Mouse (Mus musculus) kidney, embryonic 14.5 days (tissue): ENCODE data around the gene Pdzrn3. TPM values are rescaled to one million over a fixed set of nuclear protein-coding genes. Genes with fewer than 3 reads are reported as not detected.
A peak's percentile ranks its signal among the peaks of the same experiment; 100 is the strongest.

Source experiments
- ATAC-seq: fragments of 200-750 bp; cut with Nextera tagmentation; 2 replicates; pipeline ENCODE4 v1.8.0; 2017; ENCODE audit warnings: moderate number of reproducible peaks, mild to moderate bottlenecking, moderate TSS enrichment, moderate library complexity; ENCODE audit not compliant: low FRiP score, low TSS enrichment
- H3K27ac ChIP-seq: fragments of 300-500 bp; sonication (generic); 2 replicates; pipeline ENCODE4 v1.5.1; 2014; ENCODE audit warnings: low read depth, mild to moderate bottlenecking, low read length, moderate library complexity, mixed read lengths
- H3K27me3 ChIP-seq: fragments of 300-500 bp; sonication (generic); 2 replicates; pipeline ENCODE4 v1.6.1; 2014; ENCODE audit warnings: mild to moderate bottlenecking, low read length; ENCODE audit not compliant: control insufficient read depth, insufficient read depth
- H3K36me3 ChIP-seq: fragments of 300-500 bp; sonication (generic); 2 replicates; pipeline ENCODE4 v1.6.1; 2014; ENCODE audit warnings: low read length, mixed read lengths; ENCODE audit not compliant: control insufficient read depth, insufficient read depth
- H3K4me1 ChIP-seq: fragments of 300-500 bp; sonication (generic); 2 replicates; pipeline ENCODE4 v1.6.1; 2014; ENCODE audit warnings: low read length, mixed read lengths; ENCODE audit not compliant: control insufficient read depth, insufficient read depth
- H3K4me2 ChIP-seq: fragments of 300-500 bp; sonication (generic); replicated peaks from 2 replicates; pipeline ENCODE4 v1.6.1; 2014; ENCODE audit warnings: low read depth, mild to moderate bottlenecking, low read length
- H3K4me3 ChIP-seq: fragments of 300-500 bp; sonication (generic); 2 replicates; pipeline ENCODE4 v1.5.1; 2014; ENCODE audit warnings: mild to moderate bottlenecking, low read length
- H3K9ac ChIP-seq: fragments of 300-500 bp; sonication (generic); 2 replicates; pipeline ENCODE4 v1.6.1; 2014; ENCODE audit warnings: low read depth, mild to moderate bottlenecking, low read length, moderate library complexity
- H3K9me3 ChIP-seq: fragments of 300-500 bp; sonication (generic); 2 replicates; pipeline ENCODE4 v1.6.1; 2016; ENCODE audit warnings: low read length; ENCODE audit not compliant: control insufficient read depth
- WGBS: fragments of 180-500 bp; shearing (Covaris S2); extraction: QIAGEN DNeasy Blood & Tissue Kit; methylation state at CpG from one replicate; pipeline ENCODE4 v1.1.7; 2014; 5-methylcytosine and 5-hydroxymethylcytosine counted together
- polyA plus RNA-seq: library from polyadenylated mRNA; unstranded; fragments of >200 nt; fragmentation: Nextera tagmentation; extraction: Ambion mirVana; gene quantifications from 2 replicates; pipeline ENCODE4 v1.2.1, GENCODE M21; 2014

Pdzrn3 gene
- polyA plus RNA-seq, 1 experiment from 2014 or later = 12.1 TPM

DNA sequence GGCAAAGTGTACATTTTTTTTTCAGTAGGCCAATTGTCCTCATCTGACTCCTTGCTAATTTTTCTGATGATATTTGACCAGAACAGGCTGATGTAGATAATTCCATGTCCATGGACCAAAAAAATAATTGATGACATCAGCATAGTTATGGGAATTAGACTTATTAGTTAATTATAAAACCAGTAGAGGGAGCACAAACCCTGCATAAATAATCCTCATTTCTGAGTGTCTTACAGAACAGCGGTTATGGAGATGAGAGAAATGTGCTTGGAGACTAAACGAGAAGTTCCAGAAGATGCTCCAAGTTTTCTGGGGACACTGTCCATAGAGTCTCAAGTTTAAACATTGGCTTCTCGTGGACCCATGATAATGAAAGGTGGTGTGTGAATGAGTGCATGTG, 157.4 kb downstream of the Pdzrn3 start:
- no peaks in the 10 kb centered on the region for H3K27me3 ChIP-seq
- H3K9ac ChIP-seq = no peak overlapping the region
- no peaks in the 10 kb centered on the region for H3K36me3 ChIP-seq
- H3K27ac ChIP-seq = no peak overlapping the region
- WGBS = 65% methylated on average over 3 of the region's 3 CpGs
- no peak overlapping the region for H3K4me2 ChIP-seq
- H3K4me3 ChIP-seq = no peak overlapping the region
- H3K9me3 ChIP-seq = no peaks in the 10 kb centered on the region
- H3K4me1 ChIP-seq = 0 out of 2 replicates have a peak, but pooled peaks cover 20% of the 10 kb centered on the region
- no peak for ATAC-seq

GRCm38 (mm10) chr6:101219004-101219403, 158.7 kb downstream of the Pdzrn3 start:
- no peak overlapping the region for H3K4me3 ChIP-seq
- WGBS = 87% methylated on average over 3 of the region's 3 CpGs

GRCm38 (mm10) chr6:101218197-101218596, 159.5 kb downstream of the Pdzrn3 start:
- 58% methylated on average over 4 of the region's 4 CpGs for WGBS
- Histone ChIP-seq H3K4me3 (no peak overlapping the region), H3K36me3 (no peaks in the 10 kb centered on the region), H3K4me1 (0 out of 2 replicates have a peak, but pooled peaks cover 20% of the 10 kb centered on the region), H3K27me3 (no peaks in the 10 kb centered on the region), H3K4me2 (no peak overlapping the region), H3K9me3 (no peaks in the 10 kb centered on the region), H3K27ac (peak overlapping the region; percentile 74; the same call in 1 of the 2 replicates), H3K9ac (no peak overlapping the region)
- no peak for ATAC-seq

More at GRCm38 (mm10) chr6:101219004-101219403, 158.7 kb downstream of the Pdzrn3 start:
- Histone ChIP-seq H3K9ac (no peak overlapping the region), H3K9me3 (no peaks in the 10 kb centered on the region), H3K27ac (no peak overlapping the region), H3K4me2 (no peak overlapping the region), H3K27me3 (no peaks in the 10 kb centered on the region), H3K36me3 (no peaks in the 10 kb centered on the region), H3K4me1 (0 out of 2 replicates have a peak, but pooled peaks cover 20% of the 10 kb centered on the region)
- ATAC-seq = no peak

DNA sequence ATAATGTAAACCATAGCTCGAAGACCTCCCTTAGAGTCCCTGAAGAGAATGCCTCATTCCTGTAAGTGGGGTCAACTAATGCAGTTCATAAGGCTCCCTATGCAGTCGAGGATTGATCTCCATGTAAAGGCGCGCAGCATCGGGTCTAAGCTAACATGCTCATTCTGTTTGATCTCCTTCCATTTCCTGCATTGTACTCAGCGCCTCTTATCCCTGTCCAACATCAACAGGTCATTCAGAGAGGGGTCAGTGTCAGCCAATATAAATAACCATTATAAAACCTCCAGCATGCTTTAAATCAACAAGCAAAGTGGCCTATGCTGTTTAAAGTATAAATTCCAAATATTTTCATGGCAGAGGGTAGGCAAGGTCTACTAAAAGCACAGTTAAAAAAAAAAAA, 159.9 kb downstream of the Pdzrn3 start:
- Histone ChIP-seq H3K27me3 (no peaks in the 10 kb centered on the region), H3K4me3 (no peak overlapping the region), H3K9ac (no peak overlapping the region), H3K27ac (no peak overlapping the region), H3K4me1 (0 out of 2 replicates have a peak, but pooled peaks cover 20% of the 10 kb centered on the region), H3K4me2 (no peak overlapping the region), H3K9me3 (no peaks in the 10 kb centered on the region), H3K36me3 (no peaks in the 10 kb centered on the region)
- ATAC-seq = peak; percentile 74
- 31% methylated on average over 6 of the region's 6 CpGs for WGBS

DNA sequence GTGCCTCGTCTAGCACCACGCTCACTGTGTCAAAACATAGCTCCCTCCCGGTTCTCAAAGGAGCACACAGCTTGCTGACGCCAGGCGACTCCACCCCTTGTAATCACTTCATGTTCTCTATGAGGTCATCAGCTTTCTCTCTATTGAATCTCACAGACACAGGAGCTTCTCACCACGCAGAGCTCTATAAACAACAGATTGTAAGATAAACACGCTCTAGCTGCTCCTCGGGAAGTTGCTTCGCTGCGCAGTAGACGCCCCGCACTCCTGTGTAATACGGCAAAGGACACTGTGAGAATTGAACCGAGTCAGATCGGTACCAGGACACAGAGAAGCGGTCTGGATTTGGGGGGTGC, 162.3 kb downstream of the Pdzrn3 start:
- H3K4me2 ChIP-seq = no peak overlapping the region
- no peak overlapping the region for H3K9ac ChIP-seq
- 46% methylated on average over 16 of the region's 16 CpGs for WGBS
- no peak overlapping the region for H3K27ac ChIP-seq
- no peaks in the 10 kb centered on the region for H3K9me3 ChIP-seq
- H3K4me3 ChIP-seq = no peak overlapping the region
- H3K36me3 ChIP-seq = no peaks in the 10 kb centered on the region
- 0 out of 2 replicates have a peak, but pooled peaks have one; percentile 21 for ATAC-seq
- 0 out of 2 replicates have a peak, but pooled peaks cover 20% of the 10 kb centered on the region for H3K4me1 ChIP-seq
- H3K27me3 ChIP-seq = no peaks in the 10 kb centered on the region

DNA sequence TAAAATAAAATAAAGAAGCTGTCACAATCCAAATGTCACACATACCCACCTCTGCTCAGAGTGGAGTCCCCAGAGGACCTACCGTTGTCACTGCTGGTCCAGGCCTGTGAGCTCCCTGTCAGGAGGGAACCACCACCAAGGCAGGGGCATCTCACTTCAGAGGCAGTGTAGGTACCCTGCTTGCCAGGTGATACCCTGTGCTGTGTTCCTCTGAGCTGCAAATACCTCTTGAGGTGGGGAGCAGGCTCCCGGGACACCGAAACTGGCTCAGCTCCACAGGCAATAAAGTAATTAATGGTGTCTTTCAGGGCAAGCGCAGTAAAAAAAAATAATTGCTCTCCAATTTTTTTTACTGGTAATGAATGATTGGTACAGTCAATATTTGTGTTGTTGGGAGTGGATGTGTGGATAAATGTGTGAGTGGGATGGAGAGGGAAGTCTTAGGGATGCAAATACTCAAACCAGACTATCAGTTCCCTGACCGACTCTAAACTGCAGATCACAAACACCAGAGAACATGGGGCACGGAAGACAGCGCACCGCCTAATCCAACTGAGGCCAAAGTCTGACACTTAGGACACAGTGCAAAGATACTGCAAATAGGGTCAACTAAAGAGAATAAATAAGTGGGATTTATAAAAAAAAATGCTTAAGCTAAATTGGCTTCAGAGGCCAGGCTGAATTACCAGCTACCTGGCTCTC, 162.8 kb downstream of the Pdzrn3 start:
- no peak overlapping the region for H3K9ac ChIP-seq
- no peak overlapping the region for H3K4me2 ChIP-seq
- 0 out of 2 replicates have a peak, but pooled peaks cover 20% of the 10 kb centered on the region for H3K4me1 ChIP-seq
- H3K36me3 ChIP-seq = no peaks in the 10 kb centered on the region
- H3K4me3 ChIP-seq = no peak overlapping the region
- H3K27ac ChIP-seq = no peak overlapping the region
- 51% methylated on average over 8 of the region's 8 CpGs for whole genome bisulfite sequencing
- H3K27me3 ChIP-seq = no peaks in the 10 kb centered on the region
- ATAC-seq = no peak
- H3K9me3 ChIP-seq = no peaks in the 10 kb centered on the region

DNA sequence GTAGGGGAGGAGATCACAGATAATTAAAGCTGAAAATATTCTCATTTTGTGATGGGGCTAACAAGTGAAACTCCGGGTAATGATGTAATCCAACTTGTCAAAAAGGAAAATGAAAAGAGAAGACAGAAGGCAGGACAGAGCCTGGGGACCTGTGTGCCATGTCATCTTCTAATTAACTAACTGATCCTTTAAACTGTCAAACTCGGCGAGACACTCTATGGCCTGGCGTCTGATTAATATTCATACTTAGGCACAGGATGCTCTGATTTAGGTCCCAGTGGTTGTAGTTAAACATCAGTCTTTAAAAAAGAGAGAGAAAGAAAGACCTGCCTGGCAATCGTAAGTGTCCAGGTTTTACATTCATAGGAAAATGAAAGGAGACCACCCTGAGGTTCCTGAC, 164.6 kb downstream of the Pdzrn3 start:
- Histone ChIP-seq H3K9me3 (no peaks in the 10 kb centered on the region), H3K27me3 (no peaks in the 10 kb centered on the region), H3K36me3 (no peaks in the 10 kb centered on the region), H3K9ac (no peak overlapping the region), H3K4me2 (no peak overlapping the region), H3K27ac (no peak overlapping the region), H3K4me1 (0 out of 2 replicates have a peak, but pooled peaks cover 13% of the 10 kb centered on the region), H3K4me3 (no peak overlapping the region)
- no peak for ATAC-seq
- WGBS = 87% methylated on average over 5 of the region's 5 CpGs

- H3K4me3 ChIP-seq = no peak overlapping the region
- 0 out of 2 replicates have a peak, but pooled peaks cover 5% of the 10 kb centered on the region for H3K4me1 ChIP-seq
- H3K27ac ChIP-seq = no peak overlapping the region
- WGBS = 96% methylated on average over 6 of the region's 6 CpGs
- ATAC-seq = no peak
- no peak overlapping the region for H3K4me2 ChIP-seq
- no peaks in the 10 kb centered on the region for H3K36me3 ChIP-seq
- H3K9me3 ChIP-seq = no peaks in the 10 kb centered on the region
- no peaks in the 10 kb centered on the region for H3K27me3 ChIP-seq
- H3K9ac ChIP-seq = no peak overlapping the region
Observed at GRCm38 (mm10) chr6:101212086-101212485, 165.6 kb downstream of the Pdzrn3 start.

GRCm38 (mm10) chr6:101211361-101211841, 166.3 kb downstream of the Pdzrn3 start:
- 86% methylated on average over 8 of the region's 8 CpGs for WGBS
- Histone ChIP-seq H3K36me3 (no peaks in the 10 kb centered on the region), H3K27ac (no peak overlapping the region), H3K4me1 (0 out of 2 replicates have a peak, but pooled peaks cover 4% of the 10 kb centered on the region), H3K27me3 (no peaks in the 10 kb centered on the region), H3K9me3 (no peaks in the 10 kb centered on the region), H3K9ac (no peak overlapping the region), H3K4me3 (no peak overlapping the region), H3K4me2 (no peak overlapping the region)
- no peak for ATAC-seq
